Mouse (Mus musculus) liver (tissue): Measurements from ENCODE around the gene Srsf11.

Experiments used
- DNase-seq: peaks from one replicate; pipeline ENCODE4 v3.0.0-alpha.2; 2020; ENCODE audit warnings: mixed read lengths

Gene Srsf11

GRCm38 (mm10) chr3:157973236-157973635 is 63.2 kb downstream of the Srsf11 start:
- DNase-seq: no peak

GRCm38 (mm10) chr3:157971151-157971550 is 65.3 kb downstream of the Srsf11 start:
- no peak for DNase-seq
